Mouse (Mus musculus): ENCODE measurements around the gene Rap1gap2. TPM values are rescaled to one million over a fixed set of nuclear protein-coding genes. Genes with fewer than 3 reads are reported as not detected.

The Rap1gap2 gene
- total and polyA plus RNA-seq, 3 experiments, result 55.4 to 79.8 (median 76.6) TPM

- TF ChIP-seq RAD21 (IDR thresholded peaks at IDR 0.05; ENCODE audit: low read depth, low read length), result no peak
- TF ChIP-seq NRF1 (IDR thresholded peaks at IDR 0.05; ENCODE audit: low read depth, low read length), result no peak
- no peak for TF ChIP-seq JUN (IDR thresholded peaks at IDR 0.05; ENCODE audit: insufficient read depth, low read depth, low read length)
- TF ChIP-seq USF2 (conservative IDR thresholded peaks at IDR 0.05; ENCODE audit: low read depth, low read length), result no peak
- no peak for TF ChIP-seq TCF12 (IDR thresholded peaks at IDR 0.05; ENCODE audit: low read depth, low read length)
- TF ChIP-seq IRF4 (IDR thresholded peaks at IDR 0.05; ENCODE audit: low read depth, low read length), result 0 out of 2 replicates have a peak, but pooled peaks have one; percentile 9
- TF ChIP-seq BHLHE40 (IDR thresholded peaks at IDR 0.05; ENCODE audit: low read depth, low read length), result no peak
- TF ChIP-seq MEF2A (IDR thresholded peaks at IDR 0.05; ENCODE audit: borderline replicate concordance, low read depth, low read length), result 0 out of 2 replicates have a peak, but pooled peaks have one; percentile 27
- TF ChIP-seq KAT2A (IDR thresholded peaks at IDR 0.05; ENCODE audit: insufficient replicate concordance, low read length), result no peak
- TF ChIP-seq NELFE (IDR thresholded peaks at IDR 0.05; ENCODE audit: low read depth, low read length), result no peak
- no peak for TF ChIP-seq ZMIZ1 (IDR thresholded peaks at IDR 0.05; ENCODE audit: low read depth, low read length)
- TF ChIP-seq MXI1 (IDR thresholded peaks at IDR 0.05; ENCODE audit: low read depth, low read length), result peak; percentile 80
- no peak for TF ChIP-seq PAX5 (IDR thresholded peaks at IDR 0.05; ENCODE audit: low read length)
- peak; percentile 14 for TF ChIP-seq CHD1 (IDR thresholded peaks at IDR 0.05; ENCODE audit: low read depth, low read length)
- 0 out of 2 replicates have a peak, but pooled peaks have one; percentile 17 for TF ChIP-seq MYC (IDR thresholded peaks at IDR 0.05; ENCODE audit: low read depth, low read length)
- TF ChIP-seq GABPA (IDR thresholded peaks at IDR 0.05; ENCODE audit: insufficient replicate concordance, low read depth, low read length), result no peak
- no peak for TF ChIP-seq ZC3H11A (IDR thresholded peaks at IDR 0.05; ENCODE audit: low read depth, low read length)
- peak; percentile 63; the same call in 1 of the 2 replicates for TF ChIP-seq MAX (IDR thresholded peaks at IDR 0.05; ENCODE audit: low read length)
- no peak for TF ChIP-seq RCOR1 (conservative IDR thresholded peaks at IDR 0.05; ENCODE audit: low read depth, low read length)
- TF ChIP-seq ZNF384 (IDR thresholded peaks at IDR 0.05; ENCODE audit: low read depth, low read length), result no peak
- no peak; the same call in 1 of the 2 replicates for TF ChIP-seq SIN3A (IDR thresholded peaks at IDR 0.05; ENCODE audit: low read length)
- TF ChIP-seq UBTF (IDR thresholded peaks at IDR 0.05; ENCODE audit: low read depth, low read length), result no peak
- TF ChIP-seq MAZ (IDR thresholded peaks at IDR 0.05; ENCODE audit: low read depth, low read length), result 0 out of 2 replicates have a peak, but pooled peaks have one; percentile 79
- TF ChIP-seq USF1 (IDR thresholded peaks at IDR 0.05; ENCODE audit: low read depth, low read length), result no peak
- no peak; the same call in 1 of the 2 replicates for TF ChIP-seq EP300 (IDR thresholded peaks at IDR 0.05; ENCODE audit: low read length)
- TF ChIP-seq TBP (conservative IDR thresholded peaks at IDR 0.05; ENCODE audit: low read depth, low read length), result no peak
- in situ Hi-C loops (cut with MboI; ENCODE audit: low pct_ligation_motif_present, low pct_unique_long_range_greater_than_20kb, low sequenced_read_pairs), result loop anchor here (5.0 to 10.0 kb wide), 2 partner anchors 35 to 127 kb away; no protein-coding TSS in a partner anchor
These were observed 88.7 kb downstream of the Rap1gap2 start for GRCm38 (mm10) chr11:74521981-74522486.

More at GRCm38 (mm10) chr11:74521981-74522486, 88.7 kb downstream of the Rap1gap2 start:
- DNase-seq (ENCODE audit: extremely low read depth), result no peak
- dilution Hi-C loops (cut with MboI; ENCODE audit: extremely low pct_ligation_motif_present, extremely low pct_unique_long_range_greater_than_20kb, low sequenced_read_pairs), result no loop called here
- Histone ChIP-seq H3K4me3 (replicated peaks in 1 of 3; ENCODE audit: low read depth in 2 of 3, low read length in 2 of 3, poor library complexity in 1 of 3) (peak overlapping the region; percentile 68 to 90 (median 81)), H3K36me3 (replicated peaks in 1 of 2; ENCODE audit: control insufficient read depth in 1 of 2, insufficient read depth in 1 of 2, low read length in 1 of 2) (peaks cover 5 to 28% of the 10 kb centered on the region in 2 experiments), H3K27ac (ENCODE audit: insufficient read depth, low read depth) (peak overlapping the region; percentile 98), H3K9ac (ENCODE audit: insufficient read depth, low read depth) (peak overlapping the region; percentile 97), H3K79me2 (replicated peaks; ENCODE audit: control insufficient read depth, extremely low read depth, insufficient read depth, poor library complexity, severe bottlenecking) (peaks cover 53% of the 10 kb centered on the region), H3K4me1 (ENCODE audit: control insufficient read depth in 1 of 2, insufficient read depth in 2 of 2) (peaks cover 31 to 76% of the 10 kb centered on the region in 2 experiments), H3K27me3 (replicated peaks) (no peaks in the 10 kb centered on the region), H3K9me3 (replicated peaks; ENCODE audit: low read length) (no peaks in the 10 kb centered on the region), H3K4me2 (ENCODE audit: insufficient read depth, low read depth, poor library complexity, severe bottlenecking) (peak overlapping the region; percentile 94)
